Mouse (Mus musculus): Measurements from ENCODE around the gene Sucla2. TPM values are rescaled to one million over a fixed set of nuclear protein-coding genes. Genes with fewer than 3 reads are reported as not detected.
A peak's percentile ranks its signal among the peaks of the same experiment; 100 is the strongest.
"Not testable (repeated sequence)": the region's sequence is repeated elsewhere in the genome, so short reads cannot be mapped to it uniquely, and the experiment has no call there.

The Sucla2 gene
- total RNA-seq, 2 experiments from 2014 or later: 150 to 153 TPM

DNA sequence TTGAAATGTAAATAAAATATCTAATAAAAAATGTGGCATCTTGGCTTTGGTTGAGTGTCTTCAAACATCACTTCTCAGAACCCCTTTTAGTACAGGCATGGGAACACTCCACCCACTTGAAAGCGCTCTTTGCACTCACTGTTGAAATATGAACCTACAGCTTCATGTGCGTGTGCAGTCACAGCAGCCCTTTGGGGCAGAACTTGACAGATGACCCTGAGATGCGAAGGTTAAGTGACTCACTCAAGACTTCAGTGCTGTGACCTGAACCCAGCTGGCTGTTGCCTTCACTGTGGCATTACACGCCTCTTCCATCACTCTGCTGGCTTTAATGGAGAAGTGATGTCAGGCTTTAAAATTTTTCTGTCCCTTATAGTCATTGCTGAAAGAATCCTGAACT is 82.6 kb downstream of the Sucla2 start:
- DNase-seq (ENCODE audit: low spot score in 2 of 2): no peak

DNA sequence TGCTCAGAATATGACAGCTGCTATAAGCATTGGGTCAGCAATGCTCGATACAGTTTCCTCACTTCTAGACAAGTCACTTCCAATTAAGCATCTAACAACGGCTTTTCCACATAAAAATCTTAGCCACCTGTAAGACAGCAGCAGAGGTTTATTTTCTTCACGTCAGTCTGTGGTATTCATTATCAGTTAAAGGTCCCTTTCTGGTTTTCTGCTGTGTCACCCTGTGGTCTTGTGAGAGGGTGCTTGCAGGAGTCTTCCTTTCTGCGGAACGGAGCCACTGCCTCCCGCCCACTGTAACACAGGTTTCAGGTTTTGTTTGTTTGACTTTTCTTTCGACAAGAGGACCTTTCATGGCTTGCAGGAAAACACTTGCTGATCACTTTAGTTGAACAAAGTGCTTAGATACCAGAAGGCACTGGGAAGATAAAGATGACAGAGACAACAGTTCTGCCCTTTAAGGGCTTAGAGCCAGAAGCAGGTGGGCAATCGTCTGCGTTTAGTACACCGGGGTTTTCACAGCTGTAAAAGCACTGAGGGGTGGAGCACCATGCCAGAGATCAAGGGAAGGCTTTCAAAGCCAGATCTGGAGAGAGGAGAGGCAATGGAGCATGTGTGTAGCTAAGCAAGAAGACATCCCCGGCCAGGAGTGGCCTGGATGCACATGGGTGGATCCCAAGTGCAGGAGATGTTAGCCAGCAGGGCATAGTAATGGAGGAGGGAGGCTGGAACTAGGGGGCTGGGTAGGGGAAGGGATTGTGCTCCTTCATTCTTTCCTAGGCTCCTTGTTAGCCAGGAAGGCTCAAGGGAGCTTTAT is 83.8 kb downstream of the Sucla2 start:
- no peak for DNase-seq (ENCODE audit: low spot score in 2 of 2)

DNA sequence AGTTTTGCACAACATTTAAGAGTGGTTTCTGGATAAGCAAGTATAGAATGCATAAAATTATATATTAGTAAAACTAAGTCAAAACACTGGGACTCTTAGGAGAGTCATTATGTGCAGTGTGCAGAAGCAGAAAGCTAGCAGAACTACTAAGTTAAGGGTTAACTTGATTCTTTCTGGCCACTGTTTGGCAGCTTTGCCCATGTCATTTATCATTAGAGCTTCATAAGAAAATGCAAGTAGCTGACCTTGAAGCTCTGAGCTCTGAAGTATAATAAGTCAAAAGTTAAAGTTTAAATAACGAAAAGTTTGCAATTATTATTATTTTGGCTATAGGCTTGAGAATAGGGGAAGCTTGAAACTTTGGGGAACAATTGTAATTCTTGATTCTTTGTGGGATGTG is 89.8 kb downstream of the Sucla2 start:
- not testable (repeated sequence) for DNase-seq (ENCODE audit: low spot score in 2 of 2)

DNA sequence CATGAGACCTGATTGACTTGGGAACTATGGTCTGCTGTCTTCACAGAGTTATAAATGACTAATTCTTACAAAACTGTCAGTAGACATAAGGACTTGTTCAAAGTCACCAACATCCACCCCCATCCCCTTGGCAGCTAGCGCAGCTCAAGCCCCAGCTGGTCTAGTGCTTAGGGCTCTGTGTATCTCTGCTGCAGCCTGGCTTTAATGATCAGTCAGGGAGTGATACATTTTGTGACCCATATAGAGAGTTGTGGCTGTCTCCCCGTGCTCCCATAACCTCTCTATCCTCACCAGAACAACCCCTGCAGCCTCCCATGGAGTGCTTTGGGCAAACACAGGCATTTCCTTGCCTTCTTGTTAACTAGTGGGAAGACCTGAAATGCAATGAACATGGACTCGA is 95.8 kb downstream of the Sucla2 start:
- peak; percentile 44 to 75 for DNase-seq (ENCODE audit: low spot score in 2 of 2)

DNA sequence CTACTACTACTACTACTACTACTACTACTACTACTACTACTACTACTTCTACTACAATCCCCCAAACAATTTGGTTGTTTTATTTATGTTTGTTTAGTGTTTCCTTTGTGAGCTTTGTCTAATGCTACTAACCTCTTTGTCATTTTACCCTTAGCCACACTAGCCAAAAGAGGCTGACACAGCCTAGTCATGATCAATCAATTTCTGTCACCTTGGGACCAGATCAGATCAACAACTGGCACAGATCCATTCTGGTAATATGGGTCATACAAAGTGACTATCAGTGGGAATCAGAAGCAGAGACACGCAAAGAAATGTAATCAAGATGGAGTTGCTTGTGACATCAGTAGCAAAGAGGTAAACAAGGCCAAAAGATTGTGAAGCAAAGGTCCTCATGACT is 97.9 kb downstream of the Sucla2 start:
- DNase-seq (ENCODE audit: low spot score in 2 of 2): no peak

DNA sequence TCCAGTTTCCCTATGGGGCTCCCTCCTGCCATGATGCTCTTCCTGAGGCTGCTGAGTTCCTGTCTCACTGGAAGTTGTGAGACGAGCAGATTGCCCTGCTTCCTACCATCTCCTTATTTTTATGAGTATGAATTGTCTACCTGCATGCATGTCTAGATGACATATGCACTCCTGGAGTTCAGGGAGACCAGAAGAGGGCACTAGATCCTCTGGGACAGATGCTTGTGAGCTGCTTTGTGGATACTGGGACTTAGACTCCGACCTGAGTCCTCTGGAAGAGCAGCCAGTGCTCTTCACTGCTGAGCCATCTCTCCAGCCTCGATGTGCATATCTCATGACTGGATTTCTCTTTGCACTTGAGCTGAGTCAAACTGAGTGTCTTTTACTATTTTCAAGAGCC is 100.3 kb downstream of the Sucla2 start:
- DNase-seq (ENCODE audit: low spot score in 2 of 2): no peak

DNA sequence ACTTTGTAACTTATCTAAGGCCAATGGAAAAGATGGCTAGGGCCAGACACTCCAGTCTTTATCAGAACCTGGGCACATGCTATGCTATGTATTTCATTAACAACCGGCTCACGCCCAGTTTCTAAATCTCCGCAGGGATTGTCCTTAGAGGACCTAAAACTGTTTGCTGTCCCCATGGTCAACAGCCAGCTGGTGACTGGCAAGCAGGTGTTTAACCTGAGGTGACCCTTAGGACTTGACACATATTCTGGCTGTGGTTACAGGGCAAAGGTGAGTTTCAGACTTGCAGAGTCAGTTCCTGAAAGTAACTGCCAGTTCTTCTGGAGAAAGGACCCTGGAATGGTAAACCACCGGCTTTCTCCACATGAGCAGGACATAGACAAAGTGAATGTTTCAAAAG is 106.4 kb downstream of the Sucla2 start:
- no peak for DNase-seq (ENCODE audit: low spot score in 2 of 2)

DNA sequence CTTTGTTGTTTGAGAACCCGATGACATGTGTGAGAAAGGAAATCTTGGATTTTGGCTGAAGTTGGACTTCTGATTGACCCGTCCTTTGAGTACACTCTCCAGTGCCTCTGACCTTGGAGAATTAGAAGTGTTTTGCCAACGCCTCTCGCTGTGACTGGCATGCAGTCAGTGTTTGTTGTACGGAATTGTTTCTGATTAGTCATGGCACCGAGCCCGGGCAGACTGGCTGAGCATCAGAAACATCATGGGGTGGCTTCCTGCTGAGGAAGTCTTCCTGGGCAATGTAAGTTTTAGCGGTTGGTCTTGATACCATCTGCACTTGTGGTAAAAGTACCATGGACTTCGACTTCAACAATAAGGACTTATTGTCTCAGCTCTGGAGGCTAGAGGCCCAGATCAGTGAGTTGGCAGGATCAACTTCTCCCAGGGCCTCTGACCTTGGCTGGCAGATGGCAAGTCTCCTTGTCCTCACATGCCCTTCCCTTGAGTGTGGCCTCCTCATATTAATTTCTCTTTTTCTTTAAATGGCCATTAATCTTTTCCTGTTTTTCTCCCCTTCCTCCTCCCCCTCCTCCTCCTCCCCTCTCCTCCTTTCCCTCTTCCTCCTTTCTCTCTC is 107.6 kb downstream of the Sucla2 start:
- DNase-seq (ENCODE audit: low spot score in 2 of 2): peak; percentile 18 to 60

DNA sequence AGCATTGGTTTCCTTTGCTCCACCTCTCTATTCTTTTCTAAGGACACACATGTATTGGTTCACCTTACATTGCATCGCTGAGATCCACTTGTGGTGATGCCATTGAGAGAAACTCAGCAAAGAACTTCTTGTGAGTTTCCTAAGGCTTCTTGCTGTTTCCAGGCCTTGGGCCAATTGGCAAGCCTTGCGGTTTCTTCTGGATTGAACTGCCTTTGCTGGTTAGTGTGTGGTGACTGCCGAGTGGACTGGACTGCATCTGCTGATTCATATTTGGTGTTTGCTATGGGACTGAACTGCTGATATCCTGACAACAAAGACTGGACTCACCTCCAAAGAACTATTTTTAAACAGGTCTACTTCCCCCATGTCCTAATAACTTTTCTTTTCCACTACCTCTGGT is 109.2 kb downstream of the Sucla2 start:
- no peak for DNase-seq (ENCODE audit: low spot score in 2 of 2)

DNA sequence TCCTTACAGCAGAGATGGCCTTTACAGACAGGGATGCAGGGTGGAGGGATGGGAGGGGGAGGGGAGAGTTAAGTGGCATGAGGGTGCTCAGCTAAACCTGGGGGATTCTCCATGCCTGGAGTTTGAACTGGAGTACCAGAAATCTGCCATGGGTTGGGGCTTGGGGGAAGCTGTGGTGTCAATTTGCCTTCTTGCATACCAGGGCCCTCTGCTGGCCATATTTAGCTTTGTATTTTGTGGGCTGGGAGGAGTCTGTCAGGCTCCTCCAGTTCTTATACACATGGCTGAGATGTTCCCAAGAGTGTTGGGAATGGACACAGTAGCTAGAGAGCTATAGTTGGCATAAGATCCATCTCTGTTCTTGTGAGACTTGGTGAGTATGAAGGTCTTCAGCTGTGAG is 112.3 kb downstream of the Sucla2 start:
- no peak for DNase-seq (ENCODE audit: low spot score in 2 of 2)

Other genes starting within 250 kb of the Sucla2 start
- 10 to 100 TPM; 32.8 to 37.1 TPM for gene Rb1, start 199.5 kb upstream of the Sucla2 start, total RNA-seq (2021)
- gene Itm2b, start 140.0 kb upstream of the Sucla2 start, total RNA-seq (2021): 1,000 to 10,000 TPM; 1,015 to 1,046 TPM
- 10 to 100 TPM; 30.4 to 36.9 TPM for gene Med4, start 15.3 kb upstream of the Sucla2 start, total RNA-seq (2021)
- gene Nudt15, start 22.9 kb downstream of the Sucla2 start, total RNA-seq (2021): 1 to 10 TPM; 6.2 to 6.3 TPM
- gene Gm21750, start 135.9 kb downstream of the Sucla2 start, total RNA-seq (2021): not detected

Data from layer of hippocampus, adult 18-20 months (tissue).